8 mouse cellular contexts compared by ENCODE assay signal in the genomic region with DNA sequence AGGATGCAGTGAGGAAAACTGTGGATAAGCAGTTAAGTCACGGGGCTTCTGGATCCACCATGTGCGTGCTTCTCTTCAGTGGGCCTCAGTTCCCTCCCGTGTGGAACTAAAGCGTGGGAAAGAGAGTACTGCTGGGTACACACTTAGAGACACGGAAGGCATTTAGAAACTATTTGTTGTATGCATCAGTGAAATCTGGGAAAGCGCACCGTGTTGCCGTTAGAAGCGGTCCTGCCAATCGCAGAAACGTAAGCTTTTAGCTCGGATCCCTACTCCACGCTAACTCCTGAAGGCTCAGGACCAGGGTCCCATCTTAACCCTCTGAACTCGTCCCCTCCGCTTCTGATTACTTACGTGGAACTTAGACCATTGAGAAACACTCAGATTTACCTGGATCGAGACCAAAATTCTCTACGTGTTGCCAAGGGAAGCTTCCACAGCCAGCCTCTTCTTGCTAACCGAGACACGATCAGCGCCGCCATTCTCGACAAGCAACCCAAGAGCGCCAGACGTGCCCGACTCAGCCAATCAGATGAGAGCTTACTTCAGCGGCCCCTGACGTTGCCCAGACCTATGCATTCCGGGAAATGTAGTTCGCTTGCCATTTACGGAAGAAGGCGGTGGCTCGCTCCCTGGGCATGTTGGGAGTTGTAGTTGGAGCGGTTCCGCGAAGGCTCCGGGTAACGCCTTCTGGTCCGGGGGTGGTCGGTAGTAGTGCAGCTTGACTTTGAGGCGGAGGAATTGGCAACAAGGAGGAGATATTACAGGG. TPM values are rescaled to one million over a fixed set of nuclear protein-coding genes. Genes with fewer than 3 reads are reported as not detected.
A peak's percentile ranks its signal among the peaks of the same experiment; 100 is the strongest.
DNase-seq lines count a peak whose midpoint lies in the region; ATAC-seq lines count a peak whose summit lies in the region.

A gene (minus strand): TSS at position 522 of the 769 bp plus-strand sequence.
A gene (plus strand): TSS at position 605 of the 769 bp plus-strand sequence.

- WGBS in heart, embryonic 13.5 days, result under 1% methylated on average over 41 of the region's 41 CpGs
- under 1% methylated on average over 41 of the region's 41 CpGs for WGBS in liver, embryonic 12.5 days (ENCODE audit: insufficient replicate concordance)
- WGBS in stomach, embryonic 15.5 days, result under 1% methylated on average over 41 of the region's 41 CpGs

- H3K36me3 ChIP-seq in heart, embryonic 13.5 days, result peaks cover 42% of the 10 kb centered on the region
- H3K36me3 ChIP-seq in liver, embryonic 12.5 days, result peaks cover 42% of the 10 kb centered on the region
- H3K36me3 ChIP-seq in stomach, embryonic 15.5 days, result 0 out of 2 replicates have a peak, but pooled peaks cover 6% of the 10 kb centered on the region

- DNase-seq in CD4-positive, CD25-positive, alpha-beta regulatory T cell, adult 2 months (ENCODE audit: low read depth, low spot score), result peak; percentile 98
- DNase-seq in fat pad, adult 2 months (ENCODE audit: extremely low read depth, low read depth, low spot score), result peak; percentile 73
- DNase-seq in kidney, postnatal 10 days, result peak; percentile 95
- DNase-seq in natural killer cell, adult 2 months (ENCODE audit: low spot score in 2 of 2), result peak; percentile 89 to 90

- H3K4me2 ChIP-seq in heart, embryonic 13.5 days, result peak within 1 kb of the TSS; percentile 79
- H3K4me2 ChIP-seq in liver, embryonic 12.5 days, result peak within 1 kb of the TSS; percentile 82
- peak within 1 kb of the TSS; percentile 66 for H3K4me2 ChIP-seq in stomach, embryonic 15.5 days

- H3K9me3 ChIP-seq in heart, embryonic 13.5 days, result no peaks in the 10 kb centered on the region
- H3K9me3 ChIP-seq in liver, embryonic 12.5 days (replicated peaks), result no peaks in the 10 kb centered on the region
- H3K9me3 ChIP-seq in stomach, embryonic 15.5 days, result no peaks in the 10 kb centered on the region

- H3K4me1 ChIP-seq in brown adipose tissue, adult 24 weeks (ENCODE audit: control insufficient read depth, insufficient read depth, insufficient read length, low read length), result peaks cover 6% of the 10 kb centered on the region
- H3K4me1 ChIP-seq in heart, embryonic 13.5 days, result peaks cover 26% of the 10 kb centered on the region
- peaks cover 38% of the 10 kb centered on the region for H3K4me1 ChIP-seq in liver, embryonic 12.5 days
- peaks cover 6% of the 10 kb centered on the region; the same call in 1 of the 2 replicates for H3K4me1 ChIP-seq in stomach, embryonic 15.5 days

- peak within 1 kb of the TSS; percentile 89 for H3K9ac ChIP-seq in heart, embryonic 13.5 days
- H3K9ac ChIP-seq in liver, embryonic 12.5 days, result peak within 1 kb of the TSS; percentile 80
- H3K9ac ChIP-seq in stomach, embryonic 15.5 days, result peak within 1 kb of the TSS; percentile 68

- peak within 1 kb of the TSS; percentile 85 for H3K4me3 ChIP-seq in brown adipose tissue, adult 24 weeks (ENCODE audit: insufficient read depth, low read depth, low read length)
- H3K4me3 ChIP-seq in heart, embryonic 13.5 days, result peak within 1 kb of the TSS; percentile 70
- H3K4me3 ChIP-seq in liver, embryonic 12.5 days, result peak within 1 kb of the TSS; percentile 77
- peak within 1 kb of the TSS; percentile 77 for H3K4me3 ChIP-seq in stomach, embryonic 15.5 days (replicated peaks)

- H3K27me3 ChIP-seq in heart, embryonic 13.5 days (replicated peaks), result no peaks in the 10 kb centered on the region
- no peaks in the 10 kb centered on the region for H3K27me3 ChIP-seq in liver, embryonic 12.5 days (replicated peaks)
- H3K27me3 ChIP-seq in stomach, embryonic 15.5 days (replicated peaks), result no peaks in the 10 kb centered on the region

- H3K27ac ChIP-seq in brown adipose tissue, adult 24 weeks (replicated peaks; ENCODE audit: low read depth, low read length), result peak within 1 kb of the TSS; percentile 78
- H3K27ac ChIP-seq in heart, embryonic 13.5 days (replicated peaks), result peak within 1 kb of the TSS; percentile 68
- peak within 1 kb of the TSS; percentile 66; the same call in 1 of the 2 replicates for H3K27ac ChIP-seq in liver, embryonic 12.5 days
- peak within 1 kb of the TSS; percentile 59 for H3K27ac ChIP-seq in stomach, embryonic 15.5 days

- peak; percentile 100 for ATAC-seq in heart, embryonic 13.5 days (ENCODE audit: extremely low read depth, insufficient number of reproducible peaks, low FRiP score, low TSS enrichment)
- ATAC-seq in liver, embryonic 12.5 days, result peak; percentile 99
- peak; percentile 99 for ATAC-seq in stomach, embryonic 15.5 days (ENCODE audit: insufficient read depth, low FRiP score, low read depth)

RNA-seq across cellular contexts. Expression of the first gene that starts in this region (rescaled TPM):
- 129 and 144 TPM in 2 replicates for polyA plus RNA-seq in brown adipose tissue, adult 24 weeks (2012; ENCODE audit: insufficient read depth, insufficient read length, missing spikeins)
- 57.7 and 63.0 TPM in 2 replicates for polyA plus RNA-seq in heart, embryonic 13.5 days (2015; fragmentation: Nextera tagmentation; extraction: Ambion mirVana)
- 65.8 and 67.3 TPM in 2 replicates for polyA plus RNA-seq in liver, embryonic 12.5 days (2016; fragmentation: Nextera tagmentation; extraction: Ambion mirVana)
- 85.6 and 91.3 TPM in 2 replicates for polyA plus RNA-seq in stomach, embryonic 15.5 days (2015; fragmentation: Nextera tagmentation; extraction: Ambion mirVana)

RNA-seq across cellular contexts. Expression of the second gene that starts in this region (rescaled TPM):
- 4.7 and 7.5 TPM in 2 replicates for polyA plus RNA-seq in brown adipose tissue, adult 24 weeks (2012; ENCODE audit: insufficient read depth, insufficient read length, missing spikeins)
- polyA plus RNA-seq in heart, embryonic 13.5 days (2015; fragmentation: Nextera tagmentation; extraction: Ambion mirVana), result 5.9 and 6.0 TPM in 2 replicates
- 4.3 and 4.6 TPM in 2 replicates for polyA plus RNA-seq in liver, embryonic 12.5 days (2016; fragmentation: Nextera tagmentation; extraction: Ambion mirVana)
- 6.0 and 7.0 TPM in 2 replicates for polyA plus RNA-seq in stomach, embryonic 15.5 days (2015; fragmentation: Nextera tagmentation; extraction: Ambion mirVana)

Comparison
In these comparisons a context has a peak if more than half of its experiments do, and no peak if none do; other contexts are left out.
1. Peak in every context shown above with its lines: DNase-seq, ATAC-seq, H3K4me3 ChIP-seq and H3K27ac ChIP-seq.